ENCODE assay signal across 8 mouse cellular contexts in genomic region chr4:141605861-141606260, GRCm38 (mm10). TPM values are rescaled to one million over a fixed set of nuclear protein-coding genes. Genes with fewer than 3 reads are reported as not detected.
DNase-seq lines count a peak whose midpoint lies in the region; ATAC-seq and TF ChIP-seq lines count a peak whose summit lies in the region.

Fblim1 (minus strand) TSS chr4:141606096.

- H3K4me2 ChIP-seq in intestine, postnatal 0 days (replicated peaks; ENCODE audit: low read depth) = no peak within 1 kb of the TSS

- WGBS in intestine, postnatal 0 days = 76% methylated on average over 11 of the region's 11 CpGs

- no peak for ATAC-seq in intestine, postnatal 0 days
- no peak for ATAC-seq in CD4-positive, CD25-positive, alpha-beta regulatory T cell, adult 4 months
- no peak for ATAC-seq in inflammation-experienced regulatory T-cells, adult 6 months

- H3K27me3 ChIP-seq in intestine, postnatal 0 days (replicated peaks; ENCODE audit: control insufficient read depth, insufficient read depth, low read length) = no peaks in the 10 kb centered on the region

- H3K4me1 ChIP-seq in intestine, postnatal 0 days (replicated peaks; ENCODE audit: control insufficient read depth, insufficient read depth, low read length) = 0 out of 2 replicates have a peak, but pooled peaks cover 7% of the 10 kb centered on the region

- H3K9me3 ChIP-seq in intestine, postnatal 0 days (ENCODE audit: control insufficient read depth) = no peaks in the 10 kb centered on the region

- H3K27ac ChIP-seq in intestine, postnatal 0 days (ENCODE audit: low read depth, low read length) = no peak within 1 kb of the TSS; the same call in 1 of the 2 replicates

- no peak within 1 kb of the TSS for H3K9ac ChIP-seq in intestine, postnatal 0 days (ENCODE audit: low read depth, low read length)

- H3K36me3 ChIP-seq in intestine, postnatal 0 days (ENCODE audit: control insufficient read depth, insufficient read depth) = no peaks in the 10 kb centered on the region

- no peak within 1 kb of the TSS for H3K4me3 ChIP-seq in intestine, postnatal 0 days (ENCODE audit: low read depth, low read length)

- no peak for TF ChIP-seq CTCF in intestine, postnatal 0 days (IDR thresholded peaks at IDR 0.05; ENCODE audit: low read depth)

- peak; percentile 66 for DNase-seq in kidney, adult 11 months
- DNase-seq in kidney, postnatal 14 days = no peak
- DNase-seq in gonadal fat pad, adult 2 months (ENCODE audit: low read depth) = no peak
- peak; percentile 41 for DNase-seq in lung, postnatal 14 days
- no peak for DNase-seq in left cerebral cortex, adult 18-20 months (ENCODE audit: low spot score in 2 of 2)

RNA-seq across cellular contexts. Expression of gene Fblim1, which starts in this region (rescaled TPM):
- polyA plus RNA-seq in gonadal fat pad, adult 2 months (2012; rRNA removed) = 35.0 and 35.2 TPM in 2 replicates
- 52.8 and 59.2 TPM in 2 replicates for polyA plus RNA-seq in intestine, postnatal 0 days (2015; fragmentation: Nextera tagmentation; extraction: Ambion mirVana)
- polyA plus RNA-seq in CD4-positive, CD25-positive, alpha-beta regulatory T cell, adult 4 months (2017; shearing (Covaris generic)) = under 1 TPM in 1 of 2 experiments, not detected in 1; 0.13 TPM
- under 1 TPM in 1 of 3 experiments, not detected in 2; 0.43 TPM for polyA plus RNA-seq in inflammation-experienced regulatory T-cells, adult 6 months (2017; shearing (Covaris generic))
- total RNA-seq in left cerebral cortex, adult 18-20 months (2021) = 1 to 10 TPM; 1.4 to 1.6 TPM

Comparison
In these comparisons a context has a peak if more than half of its experiments do, and no peak if none do; other contexts are left out.
1. RNA of gene Fblim1 (polyA plus RNA-seq): 52.8 to 59.2 TPM in intestine, postnatal 0 days and 35.0 to 35.2 TPM in gonadal fat pad, adult 2 months; 0.13 TPM in CD4-positive, CD25-positive, alpha-beta regulatory T cell, adult 4 months and 0.43 TPM in inflammation-experienced regulatory T-cells, adult 6 months; every median in the first group is over 10 times any median in the second.
2. DNase-seq: peak in kidney, adult 11 months (single experiment) and lung, postnatal 14 days (single experiment); none in kidney, postnatal 14 days (single experiment), gonadal fat pad, adult 2 months (single experiment) and left cerebral cortex, adult 18-20 months (0 of 2).